Mouse (Mus musculus): ENCODE data around the gene 1700061G19Rik. TPM values are rescaled to one million over a fixed set of nuclear protein-coding genes. Genes with fewer than 3 reads are reported as not detected.
A peak's percentile ranks its signal among the peaks of the same experiment; 100 is the strongest.

1700061G19Rik gene
- polyA plus RNA-seq, 1 experiment, result 0.21 TPM

- TF ChIP-seq CTCF (IDR thresholded peaks at IDR 0.05; ENCODE audit: extremely low read depth, insufficient read depth, insufficient read length, insufficient replicate concordance), result no peak
- no peak for TF ChIP-seq POLR2A (IDR thresholded peaks at IDR 0.05; ENCODE audit: low read depth, low read length)
Measured at GRCm38 (mm10) chr17:56832918-56833317, 42.4 kb upstream of the 1700061G19Rik start.

GRCm38 (mm10) chr17:56833381-56833780 is 41.9 kb upstream of the 1700061G19Rik start:
- peaks cover 4% of the 10 kb centered on the region; the same call in 1 of the 2 replicates for H3K4me1 ChIP-seq (ENCODE audit: control insufficient read depth, insufficient read depth, insufficient read length)
- no peak overlapping the region for H3K27ac ChIP-seq (ENCODE audit: insufficient read depth, low read length)
- peaks cover 8% of the 10 kb centered on the region for H3K27me3 ChIP-seq (ENCODE audit: control insufficient read depth, insufficient read depth, low read length)
- DNase-seq (ENCODE audit: low read depth in 1 of 2, low spot score in 2 of 2), result no peak
- TF ChIP-seq POLR2A (IDR thresholded peaks at IDR 0.05; ENCODE audit: low read depth, low read length), result no peak
- no peak for TF ChIP-seq CTCF (IDR thresholded peaks at IDR 0.05; ENCODE audit: extremely low read depth, insufficient read depth, insufficient read length, insufficient replicate concordance)
- WGBS, result 98% methylated on average over 1 of the region's 1 CpGs
- no peaks in the 10 kb centered on the region for H3K36me3 ChIP-seq (ENCODE audit: control insufficient read depth, insufficient read depth, low read length)
- H3K4me3 ChIP-seq (ENCODE audit: extremely low read depth, insufficient read depth, insufficient read length), result no peak overlapping the region

More at GRCm38 (mm10) chr17:56832918-56833317, 42.4 kb upstream of the 1700061G19Rik start:
- H3K27me3 ChIP-seq (ENCODE audit: control insufficient read depth, insufficient read depth, low read length), result peaks cover 8% of the 10 kb centered on the region
- no peaks in the 10 kb centered on the region for H3K36me3 ChIP-seq (ENCODE audit: control insufficient read depth, insufficient read depth, low read length)
- no peak for DNase-seq (ENCODE audit: low read depth in 1 of 2, low spot score in 2 of 2)
- H3K4me1 ChIP-seq (ENCODE audit: control insufficient read depth, insufficient read depth, insufficient read length), result peaks cover 4% of the 10 kb centered on the region; the same call in 1 of the 2 replicates
- 89% methylated on average over 1 of the region's 1 CpGs for WGBS
- no peak overlapping the region for H3K4me3 ChIP-seq (ENCODE audit: extremely low read depth, insufficient read depth, insufficient read length)
- no peak overlapping the region for H3K27ac ChIP-seq (ENCODE audit: insufficient read depth, low read length)

GRCm38 (mm10) chr17:56836336-56836735 is 38.9 kb upstream of the 1700061G19Rik start:
- TF ChIP-seq CTCF (IDR thresholded peaks at IDR 0.05; ENCODE audit: extremely low read depth, insufficient read depth, insufficient read length, insufficient replicate concordance) (no peak), POLR2A (IDR thresholded peaks at IDR 0.05; ENCODE audit: low read depth, low read length) (no peak)
- no peaks in the 10 kb centered on the region for H3K27me3 ChIP-seq (ENCODE audit: control insufficient read depth, insufficient read depth, low read length)
- peaks cover 4% of the 10 kb centered on the region; the same call in 1 of the 2 replicates for H3K4me1 ChIP-seq (ENCODE audit: control insufficient read depth, insufficient read depth, insufficient read length)
- H3K36me3 ChIP-seq (ENCODE audit: control insufficient read depth, insufficient read depth, low read length), result no peaks in the 10 kb centered on the region
- no peak overlapping the region for H3K4me3 ChIP-seq (ENCODE audit: extremely low read depth, insufficient read depth, insufficient read length)
- DNase-seq (ENCODE audit: low read depth in 1 of 2, low spot score in 2 of 2), result peak in 1 of 2 experiments; percentile 10
- WGBS, result 57% methylated on average over 8 of the region's 8 CpGs
- H3K27ac ChIP-seq (ENCODE audit: insufficient read depth, low read length), result peak overlapping the region; percentile 19; the same call in 1 of the 2 replicates

- no peak overlapping the region for H3K4me3 ChIP-seq (ENCODE audit: extremely low read depth, insufficient read depth, insufficient read length)
- WGBS, result 92% methylated on average over 7 of the region's 7 CpGs
- H3K4me1 ChIP-seq (ENCODE audit: control insufficient read depth, insufficient read depth, insufficient read length), result peaks cover 12% of the 10 kb centered on the region; the same call in 1 of the 2 replicates
- TF ChIP-seq POLR2A (IDR thresholded peaks at IDR 0.05; ENCODE audit: low read depth, low read length) (no peak), CTCF (IDR thresholded peaks at IDR 0.05; ENCODE audit: extremely low read depth, insufficient read depth, insufficient read length, insufficient replicate concordance) (no peak)
- H3K27me3 ChIP-seq (ENCODE audit: control insufficient read depth, insufficient read depth, low read length), result no peaks in the 10 kb centered on the region
- DNase-seq (ENCODE audit: low read depth in 1 of 2, low spot score in 2 of 2), result no peak
- no peaks in the 10 kb centered on the region for H3K36me3 ChIP-seq (ENCODE audit: control insufficient read depth, insufficient read depth, low read length)
- H3K27ac ChIP-seq (ENCODE audit: insufficient read depth, low read length), result no peak overlapping the region
Measured at GRCm38 (mm10) chr17:56840524-56840923, 34.8 kb upstream of the 1700061G19Rik start.

- WGBS, result 56% methylated on average over 5 of the region's 5 CpGs
- Histone ChIP-seq H3K4me1 (ENCODE audit: control insufficient read depth, insufficient read depth, insufficient read length) (peaks cover 8% of the 10 kb centered on the region; the same call in 1 of the 2 replicates), H3K27me3 (ENCODE audit: control insufficient read depth, insufficient read depth, low read length) (no peaks in the 10 kb centered on the region), H3K4me3 (ENCODE audit: extremely low read depth, insufficient read depth, insufficient read length) (no peak overlapping the region), H3K27ac (ENCODE audit: insufficient read depth, low read length) (no peak overlapping the region), H3K36me3 (ENCODE audit: control insufficient read depth, insufficient read depth, low read length) (no peaks in the 10 kb centered on the region)
- DNase-seq (ENCODE audit: low read depth in 1 of 2, low spot score in 2 of 2), result no peak
- TF ChIP-seq POLR2A (IDR thresholded peaks at IDR 0.05; ENCODE audit: low read depth, low read length) (no peak), CTCF (IDR thresholded peaks at IDR 0.05; ENCODE audit: extremely low read depth, insufficient read depth, insufficient read length, insufficient replicate concordance) (no peak)
Measured at GRCm38 (mm10) chr17:56842173-56842572, 33.1 kb upstream of the 1700061G19Rik start.

GRCm38 (mm10) chr17:56843678-56844077 is 31.6 kb upstream of the 1700061G19Rik start:
- no peak overlapping the region for H3K4me3 ChIP-seq (ENCODE audit: extremely low read depth, insufficient read depth, insufficient read length)
- WGBS, result 33% methylated on average over 5 of the region's 5 CpGs
- no peaks in the 10 kb centered on the region for H3K36me3 ChIP-seq (ENCODE audit: control insufficient read depth, insufficient read depth, low read length)
- peaks cover 8% of the 10 kb centered on the region; the same call in 1 of the 2 replicates for H3K4me1 ChIP-seq (ENCODE audit: control insufficient read depth, insufficient read depth, insufficient read length)
- no peak for DNase-seq (ENCODE audit: low read depth in 1 of 2, low spot score in 2 of 2)
- H3K27me3 ChIP-seq (ENCODE audit: control insufficient read depth, insufficient read depth, low read length), result no peaks in the 10 kb centered on the region
- TF ChIP-seq CTCF (IDR thresholded peaks at IDR 0.05; ENCODE audit: extremely low read depth, insufficient read depth, insufficient read length, insufficient replicate concordance) (no peak), POLR2A (IDR thresholded peaks at IDR 0.05; ENCODE audit: low read depth, low read length) (no peak)
- no peak overlapping the region for H3K27ac ChIP-seq (ENCODE audit: insufficient read depth, low read length)

- H3K4me1 ChIP-seq (ENCODE audit: control insufficient read depth, insufficient read depth, insufficient read length), result peaks cover 3% of the 10 kb centered on the region; the same call in 1 of the 2 replicates
- H3K36me3 ChIP-seq (ENCODE audit: control insufficient read depth, insufficient read depth, low read length), result no peaks in the 10 kb centered on the region
- H3K27me3 ChIP-seq (ENCODE audit: control insufficient read depth, insufficient read depth, low read length), result no peaks in the 10 kb centered on the region
- no peak overlapping the region for H3K4me3 ChIP-seq (ENCODE audit: extremely low read depth, insufficient read depth, insufficient read length)
- DNase-seq (ENCODE audit: low read depth in 1 of 2, low spot score in 2 of 2), result no peak
- H3K27ac ChIP-seq (ENCODE audit: insufficient read depth, low read length), result no peak overlapping the region
- 81% methylated on average over 5 of the region's 5 CpGs for WGBS
- TF ChIP-seq CTCF (IDR thresholded peaks at IDR 0.05; ENCODE audit: extremely low read depth, insufficient read depth, insufficient read length, insufficient replicate concordance) (no peak), POLR2A (IDR thresholded peaks at IDR 0.05; ENCODE audit: low read depth, low read length) (no peak)
Measured at GRCm38 (mm10) chr17:56848785-56849184, 26.5 kb upstream of the 1700061G19Rik start.

All from spleen, adult 2 months (tissue).